Mouse (Mus musculus) frontal cortex, adult 2 months (tissue): ENCODE results near the gene Kdm8. TPM values are rescaled to one million over a fixed set of nuclear protein-coding genes. Genes with fewer than 3 reads are reported as not detected.

ENCODE experiments used
- DNase-seq, 2 experiments: peaks; one replicate each; pipeline ENCODE4 v3.0.0; 2022; ENCODE audit warnings: low spot score in 1 of 2; ENCODE audit errors: extremely low spot score in 1 of 2
- polyA plus RNA-seq: library from polyadenylated mRNA; depleted of rRNA; stranded (reverse); fragments of >200 nt; gene quantifications from 2 replicates; pipeline ENCODE4 v1.2.3, GENCODE M21; 2012

Kdm8 gene
- polyA plus RNA-seq, 1 experiment = 6.0 TPM

GRCm38 (mm10) chr7:125451078-125451477 lies 6.6 kb downstream of the Kdm8 start:
- DNase-seq = no peak

GRCm38 (mm10) chr7:125453671-125454070 lies 9.2 kb downstream of the Kdm8 start:
- DNase-seq = no peak

- no peak for DNase-seq
Measured at GRCm38 (mm10) chr7:125462200-125462599, 17.7 kb downstream of the Kdm8 start.

GRCm38 (mm10) chr7:125469937-125470336 lies 25.5 kb downstream of the Kdm8 start:
- peak in 1 of 2 experiments; percentile 86 for DNase-seq

GRCm38 (mm10) chr7:125470901-125471300 lies 26.4 kb downstream of the Kdm8 start:
- no peak for DNase-seq

- DNase-seq = peak; percentile 53 to 88
Measured at GRCm38 (mm10) chr7:125471991-125472741, 27.7 kb downstream of the Kdm8 start.

- DNase-seq = no peak
Measured at GRCm38 (mm10) chr7:125474535-125474934, 30.1 kb downstream of the Kdm8 start.

GRCm38 (mm10) chr7:125475601-125476251 lies 31.2 kb downstream of the Kdm8 start:
- DNase-seq = no peak

GRCm38 (mm10) chr7:125478391-125478984 lies 34.0 kb downstream of the Kdm8 start:
- DNase-seq = no peak

- DNase-seq = no peak
Measured at GRCm38 (mm10) chr7:125480518-125480917, 36.0 kb downstream of the Kdm8 start.

GRCm38 (mm10) chr7:125482339-125482738 lies 37.9 kb downstream of the Kdm8 start:
- DNase-seq = no peak

- DNase-seq = no peak
Measured at GRCm38 (mm10) chr7:125482886-125483285, 38.4 kb downstream of the Kdm8 start.

- DNase-seq = no peak
Measured at GRCm38 (mm10) chr7:125484791-125485190, 40.3 kb downstream of the Kdm8 start.

- no peak for DNase-seq
Measured at GRCm38 (mm10) chr7:125486121-125486630, 41.7 kb downstream of the Kdm8 start.

- no peak for DNase-seq
Measured at GRCm38 (mm10) chr7:125487126-125487525, 42.6 kb downstream of the Kdm8 start.

- DNase-seq = no peak
Measured at GRCm38 (mm10) chr7:125488706-125489105, 44.2 kb downstream of the Kdm8 start.

GRCm38 (mm10) chr7:125489636-125490035 lies 45.2 kb downstream of the Kdm8 start:
- no peak for DNase-seq

- DNase-seq = peak; percentile 95 to 97
Measured at GRCm38 (mm10) chr7:125490947-125491735, 46.7 kb downstream of the Kdm8 start, which contains the start of gene Nsmce1. Gene Nsmce1 (minus strand): TSS chr7:125491596.

- no peak for DNase-seq
Measured at GRCm38 (mm10) chr7:125491760-125492159, 47.3 kb downstream of the Kdm8 start.

- no peak for DNase-seq
Measured at GRCm38 (mm10) chr7:125492551-125492950, 48.1 kb downstream of the Kdm8 start.
